Mouse (Mus musculus) kidney, postnatal 0 days (tissue): ENCODE measurements around the gene E030018B13Rik. TPM values are rescaled to one million over a fixed set of nuclear protein-coding genes. Genes with fewer than 3 reads are reported as not detected.

Source experiments
- ATAC-seq: fragments of 200-750 bp; cut with Nextera tagmentation; replicated peaks from 2 replicates; pipeline ENCODE4 v1.8.0; 2017; ENCODE audit warnings: low read depth, moderate number of reproducible peaks, moderate TSS enrichment, moderate library complexity; ENCODE audit not compliant: low FRiP score
- DNase-seq: peaks from one replicate; pipeline ENCODE4 v3.0.0-alpha.2; 2016; ENCODE audit warnings: low spot score
- H3K27ac ChIP-seq: fragments of 300-500 bp; sonication (generic); 2 replicates; pipeline ENCODE4 v1.5.1; 2014; ENCODE audit warnings: mild to moderate bottlenecking
- H3K27me3 ChIP-seq: fragments of 300-500 bp; sonication (generic); 2 replicates; pipeline ENCODE4 v1.6.1; 2014; ENCODE audit warnings: low read length, mixed read lengths; ENCODE audit not compliant: insufficient read depth
- H3K36me3 ChIP-seq: fragments of 300-500 bp; sonication (generic); 2 replicates; pipeline ENCODE4 v1.6.1; 2014; ENCODE audit warnings: low read length, mixed read lengths; ENCODE audit not compliant: insufficient read depth
- H3K4me1 ChIP-seq: fragments of 300-500 bp; sonication (generic); replicated peaks from 2 replicates; pipeline ENCODE4 v1.6.1; 2014; ENCODE audit warnings: antibody characterized with exemption, low read length, mixed read lengths; ENCODE audit not compliant: insufficient read depth
- H3K4me2 ChIP-seq: fragments of 300-500 bp; sonication (generic); 2 replicates; pipeline ENCODE4 v1.6.1; 2014; ENCODE audit warnings: mild to moderate bottlenecking, low read length, moderate library complexity, mixed read lengths
- H3K4me3 ChIP-seq: fragments of 300-500 bp; sonication (generic); replicated peaks from 2 replicates; pipeline ENCODE4 v1.5.1; 2014; ENCODE audit warnings: low read depth, low read length
- H3K9ac ChIP-seq: fragments of 300-500 bp; sonication (generic); 2 replicates; pipeline ENCODE4 v1.6.1; 2014; ENCODE audit warnings: low read depth, low read length
- H3K9me3 ChIP-seq: fragments of 300-500 bp; sonication (generic); replicated peaks from 2 replicates; pipeline ENCODE4 v1.6.1; 2016; ENCODE audit warnings: low read length, inconsistent platforms, mixed read lengths
- CTCF ChIP-seq: IDR thresholded peaks from 2 replicates; pipeline ENCODE4 v1.5.1; 2016; ENCODE audit warnings: antibody characterized with exemption, low read depth, mild to moderate bottlenecking, moderate library complexity
- WGBS: fragments of 180-500 bp; shearing (Covaris S2); extraction: QIAGEN DNeasy Blood & Tissue Kit; methylation state at CpG from one replicate; pipeline ENCODE4 v1.1.7; 2014; 5-methylcytosine and 5-hydroxymethylcytosine counted together
- polyA plus RNA-seq: library from polyadenylated mRNA; unstranded; fragments of >200 nt; fragmentation: Nextera tagmentation; extraction: Ambion mirVana; gene quantifications from 2 replicates; pipeline ENCODE4 v1.2.1, GENCODE M21; 2015

The E030018B13Rik gene
- polyA plus RNA-seq, 1 experiment from 2014 or later: not detected

DNA sequence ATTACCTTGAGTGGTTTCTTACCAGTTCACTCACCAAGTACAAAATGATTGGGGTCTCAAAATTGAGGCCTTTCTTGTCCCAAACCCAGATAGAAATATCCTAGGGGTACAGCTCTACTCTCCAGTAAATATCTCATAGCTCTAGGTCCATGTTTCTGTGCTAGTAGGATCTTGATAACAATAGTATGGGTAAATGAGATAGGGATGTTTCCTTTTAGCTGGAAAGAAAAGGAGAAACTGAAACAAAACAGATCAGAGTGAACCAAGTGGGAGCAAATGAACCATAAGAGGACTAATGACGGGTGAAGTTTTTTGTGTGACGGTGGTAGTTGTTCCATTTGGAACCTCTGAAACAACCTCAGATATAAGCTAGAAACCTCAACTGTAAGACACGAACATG is 24.4 kb downstream of the E030018B13Rik start:
- H3K27ac ChIP-seq: no peak overlapping the region
- H3K4me3 ChIP-seq: no peak overlapping the region
- H3K36me3 ChIP-seq: no peaks in the 10 kb centered on the region
- DNase-seq (no peak), ATAC-seq (no peak)
- no peaks in the 10 kb centered on the region for H3K9me3 ChIP-seq
- no peak overlapping the region for H3K4me2 ChIP-seq
- no peak for TF ChIP-seq CTCF
- 0 out of 2 replicates have a peak, but pooled peaks cover 7% of the 10 kb centered on the region for H3K4me1 ChIP-seq
- 83% methylated on average over 3 of the region's 3 CpGs for WGBS
- no peaks in the 10 kb centered on the region for H3K27me3 ChIP-seq
- no peak overlapping the region for H3K9ac ChIP-seq

DNA sequence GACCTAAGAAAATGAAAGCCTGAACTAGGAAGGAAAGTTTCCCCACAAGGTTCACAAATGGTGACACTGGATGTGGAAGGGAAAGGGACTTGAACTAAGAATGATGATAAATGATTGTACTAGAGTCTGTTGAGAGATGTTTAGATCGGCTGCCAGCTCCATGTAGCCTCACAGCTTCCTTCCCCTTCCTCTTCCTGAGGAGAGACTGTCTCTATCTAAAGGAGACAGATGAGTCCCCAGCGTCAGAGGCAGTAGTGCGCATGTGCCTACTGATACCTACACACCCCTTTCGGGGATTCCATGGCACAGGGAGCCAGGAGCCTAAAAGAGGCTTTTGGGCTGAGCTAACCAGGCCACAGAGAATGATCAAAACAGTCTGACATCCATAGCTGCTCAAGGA is 24.8 kb downstream of the E030018B13Rik start:
- ATAC-seq: no peak
- DNase-seq: no peak
- TF ChIP-seq CTCF: no peak
- H3K27me3 ChIP-seq: no peaks in the 10 kb centered on the region
- no peaks in the 10 kb centered on the region for H3K36me3 ChIP-seq
- H3K27ac ChIP-seq: no peak overlapping the region
- 0 out of 2 replicates have a peak, but pooled peaks cover 7% of the 10 kb centered on the region for H3K4me1 ChIP-seq
- H3K9ac ChIP-seq: no peak overlapping the region
- no peak overlapping the region for H3K4me2 ChIP-seq
- 75% methylated on average over 4 of the region's 4 CpGs for WGBS
- no peak overlapping the region for H3K4me3 ChIP-seq
- H3K9me3 ChIP-seq: no peaks in the 10 kb centered on the region

DNA sequence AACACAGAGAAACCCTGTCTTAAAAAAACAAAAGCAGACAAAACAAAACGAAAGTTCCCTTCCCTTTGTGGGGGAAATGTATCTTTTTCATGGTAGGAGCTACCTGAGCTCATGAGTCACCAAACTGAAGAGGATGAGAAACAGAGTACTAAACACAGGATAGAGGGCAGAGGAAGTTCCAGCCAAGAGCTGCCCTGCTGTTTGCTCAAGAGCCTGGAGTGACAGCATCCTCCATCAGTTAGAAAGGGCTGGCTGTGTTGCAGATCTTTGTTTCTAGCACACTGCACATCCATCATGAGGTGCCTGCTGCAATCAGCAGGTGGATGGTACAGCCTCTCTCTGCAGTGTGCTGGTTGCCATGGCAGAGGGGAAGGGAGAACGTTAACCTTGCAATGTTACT is 27.3 kb downstream of the E030018B13Rik start:
- Histone ChIP-seq H3K36me3 (no peaks in the 10 kb centered on the region), H3K9ac (no peak overlapping the region), H3K9me3 (no peaks in the 10 kb centered on the region), H3K27me3 (no peaks in the 10 kb centered on the region), H3K4me3 (no peak overlapping the region), H3K4me1 (0 out of 2 replicates have a peak, but pooled peaks cover 7% of the 10 kb centered on the region), H3K4me2 (no peak overlapping the region), H3K27ac (no peak overlapping the region)
- no peak for TF ChIP-seq CTCF
- 43% methylated on average over 2 of the region's 2 CpGs for WGBS
- ATAC-seq: no peak
- no peak for DNase-seq

DNA sequence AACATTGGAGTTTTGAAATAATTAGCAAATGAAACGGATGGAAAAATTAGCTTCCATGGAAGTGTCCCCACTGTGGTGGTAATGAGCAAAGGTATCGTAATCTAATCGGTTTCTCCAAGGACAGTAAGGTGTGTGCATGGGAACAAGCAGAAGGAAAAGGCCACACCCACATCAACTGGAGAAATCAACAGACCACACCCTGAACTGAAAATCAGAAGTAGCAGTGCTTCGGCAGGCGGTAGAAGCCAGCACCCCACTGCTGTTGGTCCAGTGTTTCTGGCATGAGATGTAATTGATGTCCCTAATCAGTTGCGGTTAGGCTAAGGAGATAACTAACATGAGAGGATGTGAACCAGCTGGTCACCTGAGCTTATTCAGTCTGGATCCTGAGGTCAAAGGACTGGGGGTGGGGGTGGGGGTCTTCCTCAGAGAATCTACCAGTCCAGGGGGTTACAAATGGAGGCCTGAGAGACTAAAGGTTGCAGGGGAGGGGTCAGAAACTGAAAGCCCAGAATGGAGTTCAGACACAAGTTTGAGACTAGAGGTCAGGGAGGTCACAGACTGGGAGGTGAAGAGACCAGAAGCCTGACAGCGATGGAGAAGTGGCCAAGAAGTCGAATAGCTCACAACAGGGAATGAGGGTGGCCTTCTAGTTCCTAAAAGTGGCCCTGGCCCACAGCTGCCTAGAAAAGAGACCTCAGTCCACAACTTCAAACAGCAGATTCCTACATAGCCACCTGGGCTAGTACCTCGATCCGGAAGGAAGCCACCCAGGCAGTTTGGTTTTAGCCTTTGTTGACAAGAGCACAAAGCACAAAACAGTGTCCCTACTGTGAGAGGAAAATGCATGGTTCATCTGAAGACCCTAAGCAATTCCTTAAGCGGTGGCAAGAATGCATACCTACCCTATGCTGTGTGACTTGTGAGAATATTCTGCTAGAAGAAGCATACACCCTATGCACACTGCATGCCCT is 31.1 kb downstream of the E030018B13Rik start:
- DNase-seq: no peak
- Histone ChIP-seq H3K36me3 (no peaks in the 10 kb centered on the region), H3K4me3 (no peak overlapping the region), H3K27me3 (no peaks in the 10 kb centered on the region), H3K4me2 (no peak overlapping the region), H3K27ac (no peak overlapping the region), H3K9me3 (no peaks in the 10 kb centered on the region), H3K9ac (no peak overlapping the region), H3K4me1 (no peaks in the 10 kb centered on the region)
- TF ChIP-seq CTCF: no peak
- no peak for ATAC-seq
- 67% methylated on average over 11 of the region's 11 CpGs for WGBS

DNA sequence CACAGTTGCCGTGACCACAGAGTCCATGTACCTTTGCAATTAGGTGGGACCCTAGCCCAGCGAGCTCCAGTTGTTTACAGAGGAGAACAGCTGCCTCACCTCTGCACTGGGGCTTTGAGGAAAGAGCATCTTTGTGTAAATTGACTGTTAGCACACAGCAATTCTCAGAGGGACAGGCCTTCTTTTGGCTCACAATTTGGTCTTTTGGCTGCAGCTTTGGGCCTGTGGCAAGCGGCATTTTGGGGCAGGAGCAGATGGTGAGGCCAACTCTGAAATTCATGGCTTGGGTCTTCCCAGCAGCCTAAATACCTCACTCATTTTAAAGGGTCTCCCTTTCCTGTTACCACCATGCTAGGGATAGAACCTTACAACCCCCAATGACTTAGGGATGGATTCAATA is 32.5 kb downstream of the E030018B13Rik start:
- Histone ChIP-seq H3K27ac (no peak overlapping the region), H3K9me3 (no peaks in the 10 kb centered on the region), H3K27me3 (no peaks in the 10 kb centered on the region), H3K4me2 (no peak overlapping the region), H3K9ac (no peak overlapping the region), H3K36me3 (no peaks in the 10 kb centered on the region), H3K4me1 (no peaks in the 10 kb centered on the region), H3K4me3 (no peak overlapping the region)
- DNase-seq (no peak), ATAC-seq (no peak)
- TF ChIP-seq CTCF: no peak
- WGBS: 61% methylated on average over 3 of the region's 3 CpGs

DNA sequence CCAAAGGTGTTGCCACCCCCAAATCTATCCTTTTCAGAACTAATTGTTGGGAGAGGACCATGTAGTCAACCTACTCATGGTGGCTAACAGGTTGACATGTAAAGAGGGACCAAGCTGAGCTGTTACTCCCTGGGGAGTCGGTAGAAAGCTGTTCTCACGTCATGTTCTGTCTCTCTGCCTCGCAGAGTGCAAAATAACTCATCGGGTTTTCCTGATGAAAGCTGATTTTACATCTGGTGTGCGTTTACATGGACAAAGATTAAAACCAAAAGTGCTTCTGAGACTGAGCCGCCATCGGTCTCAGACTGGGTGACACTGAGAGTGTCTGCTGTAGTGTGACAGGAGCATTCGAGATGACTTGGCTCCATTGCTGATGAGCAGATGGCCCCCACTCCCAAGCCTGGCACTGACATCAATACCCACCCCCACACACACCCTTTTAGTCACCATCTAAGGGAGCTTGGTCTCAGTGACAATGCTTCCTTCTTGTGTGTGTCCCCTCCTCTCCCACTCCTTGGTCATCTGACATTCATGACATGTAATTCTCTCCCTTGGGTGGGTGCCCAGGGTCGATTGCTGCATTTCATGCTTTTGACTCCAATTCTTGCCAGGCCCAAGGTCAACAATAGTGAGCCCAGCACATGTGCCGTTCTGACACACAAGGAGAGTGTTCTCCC is 34.4 kb downstream of the E030018B13Rik start:
- Histone ChIP-seq H3K36me3 (no peaks in the 10 kb centered on the region), H3K4me3 (no peak overlapping the region), H3K4me2 (no peak overlapping the region), H3K9me3 (no peaks in the 10 kb centered on the region), H3K27me3 (no peaks in the 10 kb centered on the region), H3K27ac (no peak overlapping the region), H3K9ac (no peak overlapping the region), H3K4me1 (no peaks in the 10 kb centered on the region)
- ATAC-seq: no peak
- no peak for TF ChIP-seq CTCF
- 77% methylated on average over 10 of the region's 10 CpGs for WGBS
- DNase-seq: no peak
